Mouse (Mus musculus) left cerebral cortex, adult 9 months (tissue): ENCODE results near the gene D7Ertd443e.
A peak's percentile ranks its signal among the peaks of the same experiment; 100 is the strongest.

Source experiments
- DNase-seq, 2 experiments: peaks; one replicate each; pipeline ENCODE4 v3.0.0; 2022; ENCODE audit warnings: low spot score in 2 of 2

The D7Ertd443e gene

DNA sequence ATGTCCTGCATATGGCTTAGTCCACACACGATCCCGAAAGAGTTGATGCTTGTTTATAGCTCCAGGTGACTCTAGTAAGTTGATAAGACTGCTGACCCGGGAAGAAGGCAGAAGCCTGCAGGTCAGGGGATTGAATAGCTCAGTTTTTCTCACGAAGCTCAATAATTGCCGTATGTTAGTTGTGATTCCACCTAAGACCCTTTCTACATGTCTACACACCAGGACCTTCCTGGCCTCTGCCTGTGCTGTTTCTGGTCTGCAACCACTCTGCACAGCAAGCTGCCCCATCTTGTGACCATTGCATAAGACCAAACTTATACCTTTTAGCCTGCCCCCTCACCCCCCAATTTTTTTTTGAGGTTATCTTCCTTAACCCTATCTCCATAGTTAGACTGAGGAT, 96.3 kb downstream of the D7Ertd443e start:
- no peak for DNase-seq

DNA sequence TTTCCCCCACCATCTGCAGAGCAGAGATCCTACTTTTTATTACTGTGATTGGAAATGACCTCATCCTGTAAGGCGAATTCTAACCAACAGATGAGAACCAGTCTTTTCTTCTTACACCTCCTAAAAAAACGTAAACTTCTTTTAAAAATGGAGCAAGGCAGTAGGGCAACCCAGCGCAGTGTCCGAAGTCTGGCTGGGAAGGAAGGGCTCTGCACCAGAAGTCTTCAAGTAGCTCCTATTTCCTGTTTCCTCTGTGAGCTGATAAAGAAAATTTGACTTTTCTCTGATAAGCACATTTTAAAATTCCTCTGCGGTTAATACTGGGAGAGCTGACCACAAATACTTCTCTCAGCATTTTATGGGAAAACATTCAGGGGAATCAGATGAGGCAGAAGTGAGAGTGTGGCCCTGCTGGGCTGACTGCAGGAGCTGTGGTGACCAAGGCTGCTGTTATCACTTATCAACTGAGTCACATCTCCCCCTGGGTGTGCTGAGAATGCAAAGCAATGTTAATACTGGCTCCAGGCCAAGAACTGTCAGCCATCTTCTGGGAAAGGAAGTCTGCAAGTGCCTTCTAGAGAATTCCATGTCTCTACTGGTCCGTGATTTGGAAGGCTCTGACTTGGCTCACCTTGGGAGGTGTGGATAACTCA, 97.8 kb downstream of the D7Ertd443e start:
- no peak for DNase-seq

DNA sequence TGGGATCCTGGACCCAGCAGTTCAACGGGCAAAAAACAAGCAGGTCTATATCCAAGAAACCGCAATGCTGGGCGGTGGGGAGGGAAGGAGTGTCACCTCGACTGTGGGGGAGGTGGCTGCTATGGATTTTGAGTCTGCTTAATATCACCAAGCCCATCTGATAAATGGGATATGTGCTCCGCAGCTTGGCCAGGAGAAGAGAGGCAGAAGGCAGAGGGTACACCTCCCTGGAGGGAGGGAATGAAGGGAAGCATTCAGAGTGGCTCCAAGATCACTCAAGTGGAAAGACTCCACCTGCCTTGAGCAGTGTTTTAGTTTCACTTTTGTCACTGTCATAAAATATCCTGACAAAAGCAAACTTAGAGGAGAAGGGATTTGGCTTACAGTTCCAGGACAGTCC, 112.5 kb downstream of the D7Ertd443e start:
- DNase-seq: no peak

DNA sequence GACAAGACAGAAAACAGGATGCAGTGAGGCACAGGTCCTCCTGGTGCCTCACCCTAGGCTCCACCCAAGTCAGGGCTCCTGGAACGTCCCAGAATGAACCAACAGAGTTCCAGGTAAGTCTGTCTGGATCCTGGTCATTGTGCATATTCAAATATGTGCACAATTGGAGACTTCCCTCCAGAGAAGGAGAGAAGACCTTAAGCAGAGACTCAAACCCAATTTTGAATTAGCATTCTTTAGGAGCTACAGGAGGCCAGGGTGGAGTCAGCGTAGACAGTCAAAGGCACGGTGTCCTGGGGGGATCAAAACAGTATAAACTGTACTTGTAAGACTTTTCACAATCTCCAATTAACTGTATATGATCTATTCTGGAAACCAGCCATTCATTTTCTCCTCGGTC, 113.0 kb downstream of the D7Ertd443e start:
- no peak for DNase-seq

DNA sequence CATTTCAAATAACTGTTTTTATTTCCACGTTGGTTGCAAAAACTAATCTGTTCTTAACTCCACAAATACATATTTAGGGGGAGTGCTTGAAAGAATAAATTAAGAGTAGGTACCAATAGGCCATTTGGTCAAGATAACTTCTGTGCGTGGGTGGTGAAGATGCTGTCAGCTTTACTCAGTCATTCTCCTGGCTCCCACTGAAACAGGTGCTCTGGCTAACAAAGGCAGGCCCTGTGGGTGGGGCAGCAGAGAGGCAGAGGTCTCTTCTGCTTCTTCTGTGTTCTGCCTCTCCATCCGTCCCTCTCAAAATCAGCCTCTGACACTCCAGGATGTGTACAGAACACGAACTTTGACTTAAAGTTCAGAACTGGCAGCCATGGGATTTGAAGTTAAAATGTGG, 119.7 kb downstream of the D7Ertd443e start:
- no peak for DNase-seq

DNA sequence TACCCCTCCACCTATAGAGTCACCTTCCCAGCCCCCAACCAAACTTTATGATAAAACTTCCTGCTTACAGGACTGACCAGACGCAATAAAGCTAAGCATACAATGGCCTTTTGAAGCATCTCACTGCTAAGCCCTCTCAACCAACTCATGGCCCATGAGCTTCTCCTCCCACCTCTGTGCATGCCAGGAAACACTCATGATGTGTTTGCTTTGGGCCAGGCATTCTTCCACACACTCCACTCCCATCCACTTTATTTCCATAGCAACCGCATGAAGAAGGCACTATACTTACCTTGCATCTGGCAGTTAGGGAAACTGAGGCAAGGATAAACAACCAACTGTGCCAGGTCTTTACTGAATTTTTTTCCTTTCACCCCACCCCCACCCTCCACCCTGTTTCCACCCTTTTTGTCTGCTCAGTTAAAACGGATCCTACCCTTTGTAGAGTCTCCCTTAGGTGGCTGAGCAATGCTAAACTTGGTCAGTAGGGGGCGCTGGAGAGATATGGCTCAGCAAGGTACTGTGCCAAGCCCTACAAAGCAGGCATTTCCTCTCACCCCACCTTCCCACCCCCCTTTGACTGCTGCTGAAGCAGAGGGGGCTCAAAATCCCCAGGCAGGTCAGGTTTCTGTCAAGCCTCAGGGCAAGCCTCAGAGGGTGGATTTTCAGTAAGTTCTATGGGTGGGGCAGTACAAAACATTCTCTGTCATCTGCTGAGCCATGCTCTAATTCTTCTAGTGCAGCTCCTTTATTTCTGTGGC, 122.1 kb downstream of the D7Ertd443e start:
- DNase-seq: peak in 1 of 2 experiments; percentile 65

DNA sequence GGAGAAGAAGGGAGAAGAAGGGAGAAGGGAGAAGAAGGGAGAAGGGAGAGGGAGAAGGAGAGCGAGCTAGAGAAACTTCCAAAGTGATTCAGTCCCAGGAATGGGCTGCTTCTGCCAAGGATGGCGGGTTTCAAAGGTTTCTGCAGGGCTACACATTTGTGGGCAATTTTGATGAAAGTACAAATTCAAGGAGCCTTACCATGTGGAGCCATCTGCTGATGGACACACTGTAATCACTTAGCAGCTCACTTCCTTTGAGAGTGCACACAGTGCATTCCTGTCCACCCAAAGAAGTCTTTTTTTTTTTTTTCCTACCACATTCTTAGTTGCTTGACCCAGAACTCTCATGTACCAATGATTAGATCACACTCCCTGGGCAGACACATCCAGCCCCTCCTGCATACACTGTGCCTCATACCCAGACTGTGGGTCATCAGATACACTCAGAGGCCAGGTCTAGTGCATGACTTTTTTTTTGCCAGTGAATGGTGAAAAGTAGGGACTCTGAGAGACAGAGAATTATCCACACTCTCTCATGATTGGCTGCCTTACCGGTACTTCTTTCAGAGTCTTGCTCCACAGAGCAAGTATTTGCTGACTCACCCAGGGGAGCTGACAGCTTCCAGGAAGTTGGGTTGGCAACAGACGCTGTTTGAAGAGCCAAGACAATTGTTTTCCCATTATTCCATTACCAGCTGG, 124.3 kb downstream of the D7Ertd443e start:
- no peak for DNase-seq

DNA sequence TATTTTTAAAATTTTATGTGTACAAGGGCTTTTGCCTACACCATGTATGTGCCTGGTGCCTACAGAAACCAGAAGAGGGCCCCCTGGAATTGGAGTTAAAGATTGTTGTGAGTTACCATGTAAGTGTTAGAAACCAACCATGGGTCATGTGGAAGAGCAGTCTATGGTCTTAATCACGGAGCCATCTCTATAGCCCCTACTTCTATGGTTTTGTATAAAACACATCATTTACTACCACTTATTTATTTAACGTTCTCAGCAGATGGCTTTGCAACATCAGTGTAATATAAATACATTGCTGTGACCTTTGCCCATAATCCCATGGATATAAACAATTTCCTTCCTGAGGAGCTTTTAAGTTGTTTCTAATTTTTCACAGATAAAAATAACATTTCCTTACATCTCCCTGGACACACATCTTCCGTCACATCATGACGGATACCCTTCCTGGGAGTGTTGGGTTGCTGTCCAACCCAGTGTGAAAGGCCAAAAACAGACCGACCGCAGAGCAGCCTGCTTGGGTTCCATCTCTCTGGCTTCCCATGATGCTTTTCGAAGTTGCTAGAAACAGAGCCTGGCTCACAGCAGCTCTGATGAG, 135.1 kb downstream of the D7Ertd443e start:
- DNase-seq: no peak

DNA sequence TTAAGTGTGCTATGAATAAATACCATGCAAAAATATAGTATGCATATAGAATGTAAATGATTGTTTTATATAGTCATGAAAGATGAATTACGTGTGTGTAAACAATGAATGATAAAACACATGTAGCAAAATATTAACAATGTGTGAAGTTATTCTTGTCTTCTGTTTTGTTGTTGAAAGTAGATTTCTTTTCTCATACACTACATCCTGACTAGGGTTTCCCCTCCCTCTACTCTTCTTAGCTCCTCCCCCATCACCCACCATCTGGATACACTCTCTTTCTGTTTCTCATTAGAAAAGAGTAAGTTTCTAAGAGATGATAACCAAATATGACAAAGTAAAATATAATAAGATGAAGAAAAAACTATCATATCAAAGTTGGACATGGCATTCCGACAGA, 137.4 kb downstream of the D7Ertd443e start:
- DNase-seq: no peak

DNA sequence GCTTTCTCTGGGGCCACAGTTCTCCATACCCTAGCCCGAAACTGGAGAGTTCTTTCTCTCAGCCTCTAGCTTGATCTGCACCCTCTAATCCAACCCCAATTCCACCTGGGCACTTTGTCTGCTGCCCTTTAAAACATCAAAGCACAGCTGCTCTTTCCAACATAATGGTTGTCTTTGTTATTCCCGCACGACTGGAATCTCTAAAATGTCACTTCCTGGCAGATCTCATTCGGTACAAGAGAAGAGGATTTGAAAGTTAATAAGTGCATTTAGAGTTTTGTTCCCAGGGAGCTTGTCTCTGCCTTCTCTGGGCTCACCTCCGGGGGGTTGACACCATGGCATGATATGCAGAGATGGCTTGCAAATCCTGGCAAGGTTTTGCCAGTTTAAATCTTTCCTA, 138.8 kb downstream of the D7Ertd443e start:
- DNase-seq: no peak

DNA sequence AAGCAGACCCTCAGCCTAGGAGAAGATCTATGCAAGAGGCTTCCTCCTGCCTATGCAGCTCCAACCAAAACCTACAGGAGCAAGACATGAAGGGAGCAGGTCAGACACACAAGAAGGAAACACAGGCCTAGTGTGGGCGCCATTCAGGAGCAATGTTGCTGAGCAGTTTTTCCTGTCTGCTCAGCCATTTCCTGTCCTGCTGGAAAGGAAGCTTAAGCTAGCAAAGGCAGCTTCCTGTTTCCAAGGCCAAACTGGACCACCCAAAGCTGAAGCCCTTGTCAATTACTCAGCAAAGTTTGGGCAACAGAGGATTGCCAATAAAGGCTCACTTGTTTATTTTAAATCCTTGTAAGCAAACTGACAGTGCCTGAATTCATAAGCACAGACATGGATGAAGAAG, 142.7 kb downstream of the D7Ertd443e start:
- DNase-seq: no peak

DNA sequence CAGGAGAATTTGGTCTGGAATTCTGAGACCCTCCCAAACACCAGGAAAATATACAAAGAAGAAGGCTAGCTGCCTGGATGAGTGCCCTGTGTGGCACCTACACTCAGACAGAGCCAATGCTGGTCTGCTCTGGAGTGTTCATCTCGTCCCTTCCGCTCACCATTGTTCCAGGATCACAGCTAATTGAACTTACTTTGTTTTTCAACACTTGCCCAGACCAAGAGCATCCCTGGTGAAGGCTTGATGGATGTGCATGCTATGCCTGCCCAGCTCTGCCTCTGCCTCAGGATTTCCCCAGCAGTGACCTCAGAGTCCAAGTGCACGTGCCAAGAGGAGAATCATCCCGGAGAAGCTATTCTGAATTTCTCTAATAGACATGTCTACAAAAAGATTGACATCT, 144.2 kb downstream of the D7Ertd443e start:
- no peak for DNase-seq

DNA sequence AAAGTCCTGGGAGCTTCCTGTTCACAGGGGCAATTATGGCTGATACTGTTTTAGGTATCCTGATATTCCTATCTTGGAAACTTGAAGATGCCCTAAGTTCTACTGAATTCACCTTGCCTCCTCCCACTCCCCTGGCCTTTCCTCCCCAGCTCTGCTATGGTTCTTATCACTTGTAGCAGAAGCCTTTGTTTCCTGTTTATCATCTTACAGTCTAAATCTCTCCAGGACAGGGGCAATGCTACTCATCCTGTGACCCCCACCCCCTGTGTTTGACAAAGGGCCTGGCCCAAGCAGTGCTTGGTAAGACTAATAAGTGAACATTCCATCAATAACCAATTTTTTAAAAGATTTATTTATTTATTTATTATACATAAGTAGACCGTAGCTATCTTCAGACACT, 144.9 kb downstream of the D7Ertd443e start:
- no peak for DNase-seq

DNA sequence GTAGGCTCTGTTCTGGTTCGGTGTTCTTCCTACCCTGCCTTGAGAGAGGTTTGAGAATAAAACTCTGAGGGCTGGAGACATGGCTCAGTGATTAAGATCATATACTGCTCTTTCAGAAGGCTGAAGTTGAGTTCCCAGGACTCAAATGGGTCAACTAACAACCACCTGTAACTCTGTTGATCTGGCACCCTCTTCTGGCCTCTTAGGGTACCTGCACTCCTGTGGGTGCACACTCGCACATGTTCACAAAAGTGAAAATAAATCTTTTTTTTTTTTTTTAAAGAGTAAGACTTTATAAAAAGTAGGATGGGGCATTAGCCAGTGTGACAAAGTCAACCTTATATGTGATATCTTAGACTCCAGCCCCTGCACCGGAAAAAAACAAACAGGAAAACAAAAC, 146.6 kb downstream of the D7Ertd443e start:
- DNase-seq: no peak

DNA sequence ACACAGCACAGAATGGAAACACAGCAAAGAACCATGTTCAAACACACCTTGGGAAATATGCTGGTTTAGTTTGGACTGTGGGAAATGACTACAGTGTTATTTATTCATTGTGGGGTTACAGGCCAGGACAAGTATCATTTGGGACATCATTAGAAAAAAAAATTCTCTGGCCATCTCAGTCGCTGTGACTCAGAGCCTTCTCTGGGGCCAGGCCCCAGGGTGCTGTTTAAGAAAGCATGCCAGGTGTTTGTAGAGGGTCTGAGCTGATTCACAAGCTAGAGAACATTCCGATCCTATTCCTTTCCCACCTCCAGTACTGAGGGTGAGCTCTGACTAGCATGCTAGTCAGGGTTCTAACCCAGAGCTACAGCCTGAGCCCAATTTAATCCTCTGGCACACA, 148.1 kb downstream of the D7Ertd443e start:
- no peak for DNase-seq

DNA sequence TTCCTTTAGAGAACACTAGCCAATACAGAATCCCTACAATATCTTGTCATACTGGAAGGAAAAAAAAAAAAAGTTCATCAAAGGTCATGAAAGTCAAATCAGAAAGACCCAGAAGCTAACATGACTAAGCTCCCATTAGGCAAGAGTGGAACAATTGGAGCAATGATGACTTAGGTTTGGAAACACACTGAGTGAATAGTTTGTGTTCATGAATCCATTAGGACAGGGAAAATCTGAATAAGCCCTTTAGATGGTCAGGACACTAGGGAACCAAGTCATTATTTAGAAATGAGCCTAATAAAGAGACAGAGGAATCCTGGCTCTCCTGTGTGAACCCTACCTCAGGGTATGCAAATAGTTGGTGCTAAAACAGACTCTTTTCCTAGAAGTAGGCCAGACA, 148.7 kb downstream of the D7Ertd443e start:
- DNase-seq: no peak

DNA sequence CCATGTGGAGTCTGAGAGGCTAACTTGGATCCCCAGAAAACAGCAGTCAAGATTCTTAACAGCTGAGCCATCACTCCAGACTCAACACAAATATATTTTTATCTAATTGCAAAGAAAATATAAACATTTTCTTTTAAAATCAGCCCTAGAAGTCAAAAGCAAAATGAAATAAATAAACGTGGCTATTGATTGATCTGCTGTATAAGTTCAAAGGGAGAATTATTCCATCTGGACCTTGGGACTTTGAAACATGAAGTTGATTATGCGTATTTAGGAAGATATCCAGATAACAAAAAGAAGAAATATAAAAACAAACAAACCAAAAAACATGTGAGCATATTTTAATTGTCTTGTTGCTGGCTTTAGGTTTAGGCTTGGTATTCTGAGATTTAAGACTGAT, 149.9 kb downstream of the D7Ertd443e start:
- DNase-seq: no peak

DNA sequence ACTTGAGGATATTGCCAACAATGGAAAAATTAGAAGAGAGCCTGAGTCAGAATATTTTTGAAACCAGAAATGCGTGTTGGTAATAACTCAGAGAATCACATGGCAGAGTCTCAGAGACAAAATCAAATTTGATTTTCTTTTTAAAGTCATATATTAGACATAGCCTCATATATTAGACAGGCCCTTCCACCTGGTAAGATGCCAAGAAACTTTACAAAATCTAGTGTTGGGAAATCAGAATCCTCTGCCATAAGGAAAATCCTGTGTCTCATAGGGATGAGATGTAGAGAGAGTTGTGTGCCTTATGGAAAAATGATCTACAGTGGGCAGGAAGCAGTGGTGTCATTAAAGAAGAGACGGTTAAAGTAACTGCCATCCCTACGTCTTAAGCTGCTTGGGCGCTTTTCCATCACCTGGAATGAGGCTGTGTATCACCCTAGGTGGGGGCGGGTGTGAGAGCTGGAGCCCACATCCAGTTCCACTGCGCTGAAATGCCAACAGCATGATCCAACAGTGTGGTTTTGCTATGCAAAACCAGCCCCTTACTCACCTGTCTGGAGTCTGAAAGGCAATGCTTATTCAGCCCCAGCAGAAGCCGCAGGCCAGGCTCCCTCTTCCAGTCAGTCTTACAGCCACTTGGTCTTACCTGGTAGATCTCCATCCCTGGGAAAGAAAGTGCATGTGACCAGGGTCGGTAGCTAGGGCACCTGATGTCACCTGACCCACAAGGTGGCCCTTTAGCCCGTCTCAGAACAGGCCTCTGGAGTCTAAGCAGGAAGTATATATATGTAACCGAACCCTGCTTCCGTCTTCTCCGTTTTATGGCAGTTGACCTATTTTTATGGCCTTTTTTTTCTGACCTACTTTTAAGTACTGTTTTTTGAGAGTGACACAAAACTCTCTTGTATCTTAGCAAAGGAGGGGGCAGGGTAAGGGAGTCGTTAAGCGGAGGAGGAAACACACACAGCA, 153.8 kb downstream of the D7Ertd443e start, which contains the start of gene Adam12:
Gene Adam12, minus strand, starts transcription at position 769 of the 969 bp plus-strand sequence.
- DNase-seq: no peak

DNA sequence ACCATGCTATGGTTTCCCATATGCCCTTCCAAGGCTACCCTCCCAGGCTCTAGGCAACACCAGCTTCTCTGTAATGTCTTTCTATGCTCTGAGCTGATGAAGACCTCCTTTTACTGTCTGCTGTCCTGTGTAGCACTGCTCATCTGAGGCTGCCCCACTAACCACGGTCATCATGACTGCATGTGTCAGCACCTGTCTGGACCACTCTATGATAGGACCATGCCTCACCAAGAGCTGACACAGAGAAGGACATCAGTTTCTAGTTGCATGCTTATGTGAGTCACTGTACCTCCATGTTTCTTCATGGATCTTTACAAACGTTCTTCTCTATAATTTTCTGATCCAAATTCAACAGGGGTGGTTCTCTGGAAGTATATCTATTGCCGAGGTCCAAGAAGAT, 154.8 kb downstream of the D7Ertd443e start:
- DNase-seq: no peak

DNA sequence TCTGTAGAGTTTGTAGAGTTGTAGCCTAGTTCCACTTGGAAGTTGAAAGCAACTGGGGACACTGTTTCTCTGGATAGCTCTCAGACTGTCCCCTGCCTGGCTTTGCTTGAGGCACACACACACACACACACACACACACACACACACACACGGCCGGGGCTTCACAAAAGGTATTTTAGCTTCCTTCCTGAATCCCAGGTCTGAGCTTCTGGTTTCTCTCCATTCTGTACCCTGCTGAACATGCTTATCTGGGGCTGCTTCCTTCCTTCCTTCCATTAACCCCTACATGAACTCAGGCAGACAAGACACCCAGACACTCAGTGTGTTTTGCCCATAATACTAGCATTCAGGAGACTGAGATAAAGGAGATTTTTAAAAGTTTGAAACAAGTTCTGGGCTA, 155.6 kb downstream of the D7Ertd443e start:
- DNase-seq: no peak

DNA sequence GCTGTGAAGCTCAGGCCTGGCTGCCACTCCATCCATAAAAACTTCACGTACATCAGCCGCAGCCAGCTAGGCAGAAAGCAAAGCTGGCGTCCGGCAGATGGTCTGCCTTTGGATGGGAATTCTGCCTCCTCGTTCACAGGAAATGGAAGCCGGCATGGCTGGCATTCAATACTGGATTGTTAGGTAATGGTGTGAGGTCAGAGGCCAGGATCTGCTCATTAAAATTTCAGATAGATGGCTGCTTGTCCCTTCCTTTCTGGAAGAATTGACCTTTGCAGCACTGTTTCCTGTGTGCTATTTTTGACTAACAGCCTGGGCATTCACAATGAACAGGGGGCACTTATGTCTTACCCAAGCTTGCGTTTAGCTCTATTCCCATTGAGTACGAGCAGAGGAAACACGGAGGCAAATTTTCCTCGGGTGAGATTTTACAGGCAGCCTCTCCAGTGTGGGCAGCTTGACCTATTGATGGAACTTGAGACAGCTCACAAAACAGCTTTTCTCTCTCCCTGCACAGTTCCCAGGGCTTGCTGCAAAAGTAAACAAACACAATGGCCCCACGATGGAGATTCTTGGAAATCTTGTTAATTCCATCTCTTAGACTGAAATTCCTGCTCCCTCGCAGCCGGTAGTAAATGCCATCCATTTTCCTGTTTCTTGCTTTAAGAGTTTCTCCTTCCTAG, 157.5 kb downstream of the D7Ertd443e start:
- no peak for DNase-seq
